Mouse (Mus musculus): ENCODE measurements at regions not wholly inside any gene's neighbourhood (a gene's known extent, or its start where the extent isn't known, plus 50 kb on each side); places are given as distances from the start of the nearest gene placed in this dataset.

DNA sequence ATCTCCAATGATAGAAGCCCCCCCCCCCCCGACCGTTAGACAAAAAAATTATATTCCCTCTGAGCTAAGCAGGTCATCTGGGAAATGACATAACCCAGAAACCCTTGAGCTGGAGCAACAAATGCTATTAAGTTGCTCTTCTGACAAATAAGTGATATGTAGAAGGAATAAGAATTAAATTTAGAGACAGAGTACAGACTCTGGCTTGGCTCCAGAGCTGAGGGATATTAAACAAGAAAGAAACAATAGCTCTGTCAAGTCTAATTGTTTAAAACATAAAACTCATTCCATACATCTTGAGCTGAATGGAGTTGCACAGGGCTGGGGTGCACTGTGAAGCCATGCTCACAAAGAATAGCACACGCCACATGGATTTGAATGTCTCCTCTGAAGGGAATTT lies 407.3 kb upstream of the Gm10306 start:
- 56% methylated on average over 3 of the region's 3 CpGs for WGBS
- Histone ChIP-seq H3K4me3 (replicated peaks; ENCODE audit: low read length) (no peak overlapping the region), H3K36me3 (ENCODE audit: control insufficient read depth, insufficient read depth) (no peaks in the 10 kb centered on the region), H3K27ac (ENCODE audit: low read length) (no peak overlapping the region), H3K9ac (replicated peaks; ENCODE audit: low read depth, low read length) (no peak overlapping the region), H3K27me3 (replicated peaks; ENCODE audit: control insufficient read depth, insufficient read depth, low read length) (no peaks in the 10 kb centered on the region), H3K4me1 (replicated peaks; ENCODE audit: control insufficient read depth, insufficient read depth, low read length) (0 out of 2 replicates have a peak, but pooled peaks cover 3% of the 10 kb centered on the region), H3K9me3 (ENCODE audit: control insufficient read depth, low read length) (no peaks in the 10 kb centered on the region), H3K4me2 (ENCODE audit: low read length) (no peak overlapping the region)
- ATAC-seq: no peak

DNA sequence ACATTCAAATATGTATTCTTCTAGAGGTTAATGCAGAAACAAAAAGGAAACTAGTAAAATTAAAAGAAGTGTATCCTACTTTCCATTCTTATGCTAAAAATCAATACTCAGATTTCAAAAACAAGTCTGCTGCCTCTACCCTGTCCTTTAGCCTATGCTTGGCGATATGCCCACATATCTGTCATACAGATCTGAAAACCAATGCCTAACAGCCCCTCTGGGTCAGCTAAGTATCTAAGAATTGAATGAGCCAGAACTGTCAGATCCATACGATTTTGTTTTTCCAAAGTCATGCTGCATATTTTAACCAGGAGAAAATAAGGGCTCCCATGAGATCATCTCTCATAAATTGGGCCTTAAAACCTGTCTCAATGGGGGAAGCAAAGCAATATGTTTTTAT lies 395.7 kb upstream of the Gm10306 start:
- H3K4me2 ChIP-seq (ENCODE audit: low read length): no peak overlapping the region
- 75% methylated on average over 2 of the region's 2 CpGs for WGBS
- H3K27me3 ChIP-seq (replicated peaks; ENCODE audit: control insufficient read depth, insufficient read depth, low read length): no peaks in the 10 kb centered on the region
- H3K9ac ChIP-seq (replicated peaks; ENCODE audit: low read depth, low read length): no peak overlapping the region
- no peaks in the 10 kb centered on the region for H3K36me3 ChIP-seq (ENCODE audit: control insufficient read depth, insufficient read depth)
- no peak for ATAC-seq
- no peaks in the 10 kb centered on the region for H3K9me3 ChIP-seq (ENCODE audit: control insufficient read depth, low read length)
- no peak overlapping the region for H3K27ac ChIP-seq (ENCODE audit: low read length)
- H3K4me3 ChIP-seq (replicated peaks; ENCODE audit: low read length): no peak overlapping the region
- H3K4me1 ChIP-seq (replicated peaks; ENCODE audit: control insufficient read depth, insufficient read depth, low read length): no peaks in the 10 kb centered on the region

DNA sequence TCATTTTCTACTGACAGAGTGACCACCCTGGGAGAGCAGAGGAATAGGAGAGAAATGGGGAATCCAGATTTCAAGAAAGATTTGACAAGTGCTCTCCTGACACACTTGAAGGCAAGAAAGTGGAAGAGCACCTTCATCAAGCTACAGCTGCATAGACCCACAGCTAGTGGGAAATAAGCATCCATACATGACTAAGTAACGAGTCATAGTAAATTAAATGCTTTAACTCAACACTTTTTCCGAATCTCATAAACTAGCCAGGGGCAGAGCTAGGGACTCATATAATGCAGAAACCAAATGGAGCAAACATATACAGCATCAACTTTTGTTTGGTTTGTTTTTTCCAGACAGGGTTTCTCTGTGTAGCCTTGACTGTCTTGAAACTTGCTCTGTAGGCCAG lies 383.2 kb upstream of the Gm10306 start:
- no peak overlapping the region for H3K4me3 ChIP-seq (replicated peaks; ENCODE audit: low read length)
- no peak for ATAC-seq
- H3K9ac ChIP-seq (replicated peaks; ENCODE audit: low read depth, low read length): no peak overlapping the region
- no peaks in the 10 kb centered on the region for H3K4me1 ChIP-seq (replicated peaks; ENCODE audit: control insufficient read depth, insufficient read depth, low read length)
- no peak overlapping the region for H3K4me2 ChIP-seq (ENCODE audit: low read length)
- no peaks in the 10 kb centered on the region for H3K36me3 ChIP-seq (ENCODE audit: control insufficient read depth, insufficient read depth)
- no peak overlapping the region for H3K27ac ChIP-seq (ENCODE audit: low read length)
- no peaks in the 10 kb centered on the region for H3K27me3 ChIP-seq (replicated peaks; ENCODE audit: control insufficient read depth, insufficient read depth, low read length)
- no peaks in the 10 kb centered on the region for H3K9me3 ChIP-seq (ENCODE audit: control insufficient read depth, low read length)
- 81% methylated on average over 2 of the region's 2 CpGs for WGBS

DNA sequence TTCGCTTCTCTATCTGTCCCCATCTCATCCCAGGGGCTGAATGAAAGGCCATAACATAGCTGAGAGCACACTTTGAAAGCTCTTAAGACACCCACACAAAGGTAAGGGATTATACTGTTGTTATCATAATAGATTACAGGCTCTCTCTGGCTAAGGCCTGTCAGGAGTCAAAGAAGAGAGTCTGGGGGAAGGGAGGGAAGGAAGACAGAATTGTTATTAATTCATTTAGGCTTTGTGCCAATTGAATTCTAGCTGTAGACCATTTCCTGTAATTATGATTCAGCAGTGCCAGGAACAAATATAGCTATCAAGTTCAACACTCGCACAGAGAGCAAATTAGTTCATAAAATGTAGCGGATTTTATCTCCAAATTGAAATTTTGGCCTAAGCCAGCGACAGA lies 369.3 kb upstream of the Gm10306 start:
- Histone ChIP-seq H3K4me3 (replicated peaks; ENCODE audit: low read length) (no peak overlapping the region), H3K27me3 (replicated peaks; ENCODE audit: control insufficient read depth, insufficient read depth, low read length) (no peaks in the 10 kb centered on the region), H3K27ac (ENCODE audit: low read length) (no peak overlapping the region), H3K36me3 (ENCODE audit: control insufficient read depth, insufficient read depth) (no peaks in the 10 kb centered on the region), H3K4me2 (ENCODE audit: low read length) (no peak overlapping the region), H3K4me1 (replicated peaks; ENCODE audit: control insufficient read depth, insufficient read depth, low read length) (peaks cover 8% of the 10 kb centered on the region), H3K9ac (replicated peaks; ENCODE audit: low read depth, low read length) (no peak overlapping the region), H3K9me3 (ENCODE audit: control insufficient read depth, low read length) (no peaks in the 10 kb centered on the region)
- 37% methylated on average over 4 of the region's 4 CpGs for WGBS
- peak; percentile 87 for ATAC-seq

DNA sequence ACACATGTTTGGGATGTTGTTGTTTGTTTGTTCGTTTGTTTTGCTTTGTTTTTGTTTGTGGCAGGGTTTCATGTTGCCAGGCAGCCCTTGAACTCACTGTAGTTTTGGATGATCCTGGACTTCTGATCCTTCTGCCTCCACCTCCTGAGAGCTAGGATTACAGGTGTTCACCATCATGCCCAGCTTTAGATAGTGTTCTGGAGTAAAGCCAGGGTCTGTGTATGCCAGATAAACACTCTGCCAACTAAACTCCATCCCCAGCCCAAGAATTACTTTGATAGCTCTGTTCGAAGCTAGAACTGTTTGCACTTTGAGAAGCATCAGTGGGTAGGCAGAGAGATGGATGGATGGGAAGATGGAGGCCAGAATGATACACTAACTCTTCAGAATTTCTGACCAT lies 368.0 kb upstream of the Gm10306 start:
- H3K9ac ChIP-seq (replicated peaks; ENCODE audit: low read depth, low read length): no peak overlapping the region
- no peak for ATAC-seq

DNA sequence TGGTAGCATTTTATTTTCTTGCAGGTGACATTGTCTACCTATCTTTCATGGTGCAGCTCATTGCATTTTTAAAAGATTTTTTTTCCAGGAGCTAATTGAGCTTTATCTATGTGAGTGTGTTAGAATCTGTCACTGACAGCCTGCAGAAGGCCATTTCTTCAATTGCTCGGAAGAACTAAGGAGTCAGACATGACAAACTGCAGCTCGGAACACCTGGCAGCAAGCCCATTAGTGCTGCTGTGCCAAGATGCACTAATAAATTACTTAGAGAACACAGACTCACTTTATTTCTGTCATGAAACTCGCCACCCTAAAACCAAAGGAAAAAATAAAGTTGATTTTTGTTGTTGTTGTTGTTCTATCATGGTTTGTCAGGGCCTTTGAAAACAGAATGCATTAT lies 367.5 kb upstream of the Gm10306 start:
- Histone ChIP-seq H3K27ac (ENCODE audit: low read length) (no peak overlapping the region), H3K4me2 (ENCODE audit: low read length) (no peak overlapping the region), H3K27me3 (replicated peaks; ENCODE audit: control insufficient read depth, insufficient read depth, low read length) (no peaks in the 10 kb centered on the region), H3K9me3 (ENCODE audit: control insufficient read depth, low read length) (no peaks in the 10 kb centered on the region), H3K4me1 (replicated peaks; ENCODE audit: control insufficient read depth, insufficient read depth, low read length) (peaks cover 8% of the 10 kb centered on the region), H3K36me3 (ENCODE audit: control insufficient read depth, insufficient read depth) (no peaks in the 10 kb centered on the region), H3K9ac (replicated peaks; ENCODE audit: low read depth, low read length) (no peak overlapping the region), H3K4me3 (replicated peaks; ENCODE audit: low read length) (no peak overlapping the region)
- 13% methylated on average over 3 of the region's 3 CpGs for WGBS
- peak; percentile 83 for ATAC-seq

More for the DNA sequence above, 368.0 kb upstream of the Gm10306 start:
- Histone ChIP-seq H3K4me3 (replicated peaks; ENCODE audit: low read length) (no peak overlapping the region), H3K36me3 (ENCODE audit: control insufficient read depth, insufficient read depth) (no peaks in the 10 kb centered on the region), H3K4me1 (replicated peaks; ENCODE audit: control insufficient read depth, insufficient read depth, low read length) (peaks cover 8% of the 10 kb centered on the region), H3K27ac (ENCODE audit: low read length) (no peak overlapping the region), H3K27me3 (replicated peaks; ENCODE audit: control insufficient read depth, insufficient read depth, low read length) (no peaks in the 10 kb centered on the region), H3K4me2 (ENCODE audit: low read length) (no peak overlapping the region), H3K9me3 (ENCODE audit: control insufficient read depth, low read length) (no peaks in the 10 kb centered on the region)
- WGBS: 66% methylated on average over 2 of the region's 2 CpGs

DNA sequence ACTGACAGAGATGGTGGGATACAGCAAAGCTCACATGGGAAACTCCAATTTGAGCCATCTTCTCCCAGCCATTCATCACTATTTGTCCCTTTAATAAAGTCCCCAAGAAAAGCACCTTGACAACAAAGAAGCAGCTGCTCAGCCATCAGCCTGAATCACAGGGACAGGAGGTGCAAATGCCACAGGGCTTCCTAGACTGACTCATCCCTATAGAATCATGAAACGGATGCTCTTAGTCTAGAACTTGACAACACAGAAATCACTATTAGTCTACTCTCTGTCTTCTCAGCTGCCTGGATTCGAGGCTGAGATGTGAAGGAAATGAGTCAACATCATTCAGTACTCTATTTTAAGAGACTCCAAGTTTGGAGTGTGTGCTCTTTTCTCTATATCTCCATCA lies 365.4 kb upstream of the Gm10306 start:
- Histone ChIP-seq H3K4me2 (ENCODE audit: low read length) (no peak overlapping the region), H3K27ac (ENCODE audit: low read length) (no peak overlapping the region), H3K36me3 (ENCODE audit: control insufficient read depth, insufficient read depth) (no peaks in the 10 kb centered on the region), H3K4me3 (replicated peaks; ENCODE audit: low read length) (no peak overlapping the region), H3K9ac (replicated peaks; ENCODE audit: low read depth, low read length) (no peak overlapping the region), H3K27me3 (replicated peaks; ENCODE audit: control insufficient read depth, insufficient read depth, low read length) (no peaks in the 10 kb centered on the region), H3K9me3 (ENCODE audit: control insufficient read depth, low read length) (no peaks in the 10 kb centered on the region), H3K4me1 (replicated peaks; ENCODE audit: control insufficient read depth, insufficient read depth, low read length) (peaks cover 8% of the 10 kb centered on the region)
- 83% methylated on average over 2 of the region's 2 CpGs for WGBS
- no peak for ATAC-seq

DNA sequence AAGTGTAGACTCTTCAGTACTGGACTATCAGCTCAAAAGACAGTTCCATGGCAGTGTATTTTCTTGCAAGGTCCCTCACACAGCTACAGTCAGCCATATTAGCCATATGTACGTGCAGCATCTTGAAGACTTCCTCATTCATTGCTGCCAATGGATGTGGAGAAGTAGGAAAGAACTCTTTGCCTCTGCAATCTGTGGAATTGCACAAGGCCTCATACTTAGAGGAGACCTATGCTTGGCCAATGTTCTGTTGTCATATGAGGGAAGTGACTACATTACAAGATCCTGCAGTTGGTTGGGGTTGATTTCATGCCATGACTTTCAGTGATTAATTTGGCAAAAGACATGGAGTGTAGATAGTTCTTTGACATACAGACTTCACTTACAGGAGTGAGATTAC lies 340.1 kb upstream of the Gm10306 start:
- no peak overlapping the region for H3K4me2 ChIP-seq (ENCODE audit: low read length)
- ATAC-seq: no peak
- no peaks in the 10 kb centered on the region for H3K27me3 ChIP-seq (replicated peaks; ENCODE audit: control insufficient read depth, insufficient read depth, low read length)
- H3K9me3 ChIP-seq (ENCODE audit: control insufficient read depth, low read length): no peaks in the 10 kb centered on the region
- WGBS: 95% methylated on average over 1 of the region's 1 CpGs
- no peak overlapping the region for H3K27ac ChIP-seq (ENCODE audit: low read length)
- no peak overlapping the region for H3K4me3 ChIP-seq (replicated peaks; ENCODE audit: low read length)
- no peaks in the 10 kb centered on the region for H3K4me1 ChIP-seq (replicated peaks; ENCODE audit: control insufficient read depth, insufficient read depth, low read length)
- no peaks in the 10 kb centered on the region for H3K36me3 ChIP-seq (ENCODE audit: control insufficient read depth, insufficient read depth)
- no peak overlapping the region for H3K9ac ChIP-seq (replicated peaks; ENCODE audit: low read depth, low read length)

DNA sequence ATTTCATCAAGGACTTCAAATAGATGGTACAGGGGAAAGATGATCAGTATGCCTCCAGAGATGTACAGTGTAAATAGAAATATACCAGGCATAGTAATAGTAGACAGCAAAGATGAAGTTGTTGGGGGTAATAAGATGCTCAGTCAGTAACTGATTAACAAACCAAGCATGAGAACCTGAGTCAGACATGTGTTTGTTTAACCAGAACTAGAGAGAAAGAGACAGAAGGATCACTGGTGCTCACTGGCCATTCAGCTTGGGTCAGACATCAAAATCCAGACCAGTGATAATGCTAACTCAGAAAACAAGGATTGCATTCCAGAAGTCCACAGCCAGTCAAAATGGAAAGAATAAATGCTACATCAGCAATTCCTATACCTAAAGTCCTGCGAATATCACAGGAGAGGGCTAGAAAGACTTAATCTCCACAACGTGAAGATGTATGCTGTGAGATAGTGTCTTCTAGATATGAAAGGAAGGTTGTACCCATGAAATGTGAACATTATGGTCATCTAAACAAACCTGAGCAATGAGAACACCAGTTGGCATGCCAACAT lies 320.6 kb upstream of the Gm10306 start:
- 91% methylated on average over 2 of the region's 2 CpGs for WGBS
- H3K9ac ChIP-seq (replicated peaks; ENCODE audit: low read depth, low read length): no peak overlapping the region
- no peaks in the 10 kb centered on the region for H3K9me3 ChIP-seq (ENCODE audit: control insufficient read depth, low read length)

DNA sequence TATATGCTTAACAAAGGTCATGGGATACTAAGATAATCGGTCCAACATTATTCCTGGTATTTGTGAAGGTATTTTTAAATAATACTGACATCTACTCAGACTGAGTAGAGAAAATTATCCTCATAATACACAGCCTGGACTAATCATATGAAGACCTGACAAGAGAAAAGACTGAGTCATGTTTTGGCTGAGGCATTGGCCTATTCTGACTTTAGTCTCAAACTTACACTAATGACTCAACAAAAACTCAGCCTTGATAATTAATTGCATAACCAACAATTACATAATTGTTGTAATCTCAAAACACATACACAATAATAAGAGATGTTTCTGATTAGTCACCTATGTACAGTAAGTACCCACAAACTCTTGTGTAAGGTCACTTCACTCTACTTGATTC lies 300.3 kb upstream of the Gm10306 start:
- ATAC-seq: no peak
- 95% methylated on average over 1 of the region's 1 CpGs for WGBS
- H3K27me3 ChIP-seq (replicated peaks; ENCODE audit: control insufficient read depth, insufficient read depth, low read length): no peaks in the 10 kb centered on the region

More for the DNA sequence above, 320.6 kb upstream of the Gm10306 start:
- Histone ChIP-seq H3K27ac (ENCODE audit: low read length) (no peak overlapping the region), H3K27me3 (replicated peaks; ENCODE audit: control insufficient read depth, insufficient read depth, low read length) (no peaks in the 10 kb centered on the region), H3K4me1 (replicated peaks; ENCODE audit: control insufficient read depth, insufficient read depth, low read length) (no peaks in the 10 kb centered on the region), H3K36me3 (ENCODE audit: control insufficient read depth, insufficient read depth) (no peaks in the 10 kb centered on the region), H3K4me3 (replicated peaks; ENCODE audit: low read length) (no peak overlapping the region), H3K4me2 (ENCODE audit: low read length) (no peak overlapping the region)
- no peak for ATAC-seq

More for the DNA sequence above, 300.3 kb upstream of the Gm10306 start:
- Histone ChIP-seq H3K4me1 (replicated peaks; ENCODE audit: control insufficient read depth, insufficient read depth, low read length) (no peaks in the 10 kb centered on the region), H3K36me3 (ENCODE audit: control insufficient read depth, insufficient read depth) (no peaks in the 10 kb centered on the region), H3K27ac (ENCODE audit: low read length) (no peak overlapping the region), H3K4me2 (ENCODE audit: low read length) (no peak overlapping the region), H3K9me3 (ENCODE audit: control insufficient read depth, low read length) (no peaks in the 10 kb centered on the region), H3K4me3 (replicated peaks; ENCODE audit: low read length) (no peak overlapping the region), H3K9ac (replicated peaks; ENCODE audit: low read depth, low read length) (no peak overlapping the region)

Measured in forebrain, embryonic 16.5 days (tissue).